Mouse (Mus musculus): ENCODE results near the gene 0610010F05Rik.
"Not testable (repeated sequence)": the region's sequence is repeated elsewhere in the genome, so short reads cannot be mapped to it uniquely, and the experiment has no call there.

Gene 0610010F05Rik

GRCm38 (mm10) chr11:23632945-23633878 is at the start of gene 0610010F05Rik:
0610010F05Rik (minus strand) TSS chr11:23633639.
- peak; percentile 80 to 85 for DNase-seq (ENCODE audit: low spot score in 2 of 2)

- no peak for DNase-seq (ENCODE audit: low spot score in 2 of 2)
Measured at GRCm38 (mm10) chr11:23682561-23682960, 49.1 kb upstream of the 0610010F05Rik start.

GRCm38 (mm10) chr11:23680435-23680950 is 47.1 kb upstream of the 0610010F05Rik start:
- DNase-seq (ENCODE audit: low spot score in 2 of 2) = peak in 1 of 2 experiments; percentile 35

- DNase-seq (ENCODE audit: low spot score in 2 of 2) = peak; percentile 9 to 51
Measured at GRCm38 (mm10) chr11:23679044-23679642, 45.7 kb upstream of the 0610010F05Rik start.

- no peak for DNase-seq (ENCODE audit: low spot score in 2 of 2)
Measured at GRCm38 (mm10) chr11:23676100-23676499, 42.7 kb upstream of the 0610010F05Rik start.

- DNase-seq (ENCODE audit: low spot score in 2 of 2) = no peak
Measured at GRCm38 (mm10) chr11:23672256-23672749, 38.9 kb upstream of the 0610010F05Rik start.

- DNase-seq (ENCODE audit: low spot score in 2 of 2) = no peak
Measured at GRCm38 (mm10) chr11:23667128-23667527, 33.7 kb upstream of the 0610010F05Rik start.

- no peak for DNase-seq (ENCODE audit: low spot score in 2 of 2)
Measured at GRCm38 (mm10) chr11:23666526-23666925, 33.1 kb upstream of the 0610010F05Rik start.

- DNase-seq (ENCODE audit: low spot score in 2 of 2) = peak; percentile 90 to 91
Measured at GRCm38 (mm10) chr11:23665798-23666501, 32.5 kb upstream of the 0610010F05Rik start, which contains the start of gene Pex13. Pex13 (minus strand) TSS chr11:23665959.

GRCm38 (mm10) chr11:23665311-23665786 is 31.9 kb upstream of the 0610010F05Rik start, which contains the start of gene Pus10:
Pus10 (plus strand) TSS chr11:23665674.
- DNase-seq (ENCODE audit: low spot score in 2 of 2) = no peak

- no peak for DNase-seq (ENCODE audit: low spot score in 2 of 2)
Measured at GRCm38 (mm10) chr11:23664232-23664631, 30.8 kb upstream of the 0610010F05Rik start.

GRCm38 (mm10) chr11:23657791-23658190 is 24.4 kb upstream of the 0610010F05Rik start:
- DNase-seq (ENCODE audit: low spot score in 2 of 2) = no peak

- DNase-seq (ENCODE audit: low spot score in 2 of 2) = no peak
Measured at GRCm38 (mm10) chr11:23653666-23654065, 20.2 kb upstream of the 0610010F05Rik start.

- DNase-seq (ENCODE audit: low spot score in 2 of 2) = no peak
Measured at GRCm38 (mm10) chr11:23647835-23648234, 14.4 kb upstream of the 0610010F05Rik start.

GRCm38 (mm10) chr11:23647431-23647830 is 14.0 kb upstream of the 0610010F05Rik start:
- no peak for DNase-seq (ENCODE audit: low spot score in 2 of 2)

GRCm38 (mm10) chr11:23634573-23634972 is 1.1 kb upstream of the 0610010F05Rik start:
- DNase-seq (ENCODE audit: low spot score in 2 of 2) = no peak

GRCm38 (mm10) chr11:23633879-23634215 is 408 bp upstream of the 0610010F05Rik start:
- DNase-seq (ENCODE audit: low spot score in 2 of 2) = no peak

GRCm38 (mm10) chr11:23630664-23631063 is 2.8 kb downstream of the 0610010F05Rik start:
- no peak for DNase-seq (ENCODE audit: low spot score in 2 of 2)

- DNase-seq (ENCODE audit: low spot score in 2 of 2) = no peak
Measured at GRCm38 (mm10) chr11:23618995-23619394, 14.4 kb downstream of the 0610010F05Rik start.

- no peak for DNase-seq (ENCODE audit: low spot score in 2 of 2)
Measured at GRCm38 (mm10) chr11:23614546-23614945, 18.9 kb downstream of the 0610010F05Rik start.

GRCm38 (mm10) chr11:23607291-23607690 is 26.1 kb downstream of the 0610010F05Rik start:
- DNase-seq (ENCODE audit: low spot score in 2 of 2) = not testable (repeated sequence)

Measured in heart, adult 9 months (tissue).